Mouse (Mus musculus): ENCODE data around the gene Hsp90ab1. TPM values are rescaled to one million over a fixed set of nuclear protein-coding genes. Genes with fewer than 3 reads are reported as not detected.

Hsp90ab1 gene
- polyA plus RNA-seq, 1 experiment from 2014 or later, result 1,400 TPM

- peaks cover 50% of the 10 kb centered on the region for H3K4me1 ChIP-seq (ENCODE audit: control insufficient read depth, insufficient read depth, low read length)
- peak overlapping the region; percentile 73 for H3K27ac ChIP-seq (ENCODE audit: low read length)
- H3K9me3 ChIP-seq (replicated peaks; ENCODE audit: control insufficient read depth, low read length), result no peaks in the 10 kb centered on the region
- H3K4me2 ChIP-seq (ENCODE audit: low read depth, low read length), result peak overlapping the region; percentile 85
- H3K27me3 ChIP-seq (ENCODE audit: control insufficient read depth, insufficient read depth, low read length), result no peaks in the 10 kb centered on the region
- ATAC-seq (ENCODE audit: insufficient read depth, low FRiP score), result no peak
- H3K9ac ChIP-seq (ENCODE audit: low read length), result peak overlapping the region; percentile 63
- WGBS, result 46% methylated on average over 8 of the region's 8 CpGs
- no peaks in the 10 kb centered on the region for H3K36me3 ChIP-seq (ENCODE audit: control insufficient read depth, insufficient read depth, low read length)
- H3K4me3 ChIP-seq (replicated peaks; ENCODE audit: low read length), result peak overlapping the region; percentile 12; the same call in 1 of the 2 replicates
These were observed 19.7 kb upstream of the Hsp90ab1 start for GRCm38 (mm10) chr17:45592606-45593431.

GRCm38 (mm10) chr17:45591701-45592605 is 18.9 kb upstream of the Hsp90ab1 start:
- Histone ChIP-seq H3K36me3 (ENCODE audit: control insufficient read depth, insufficient read depth, low read length) (peaks cover 4% of the 10 kb centered on the region; the same call in 1 of the 2 replicates), H3K9me3 (replicated peaks; ENCODE audit: control insufficient read depth, low read length) (no peaks in the 10 kb centered on the region), H3K27ac (ENCODE audit: low read length) (peak overlapping the region; percentile 73; the same call in 1 of the 2 replicates), H3K4me1 (ENCODE audit: control insufficient read depth, insufficient read depth, low read length) (peaks cover 47% of the 10 kb centered on the region), H3K4me3 (replicated peaks; ENCODE audit: low read length) (peak overlapping the region; percentile 12; the same call in 1 of the 2 replicates), H3K4me2 (ENCODE audit: low read depth, low read length) (peak overlapping the region; percentile 37), H3K27me3 (ENCODE audit: control insufficient read depth, insufficient read depth, low read length) (no peaks in the 10 kb centered on the region), H3K9ac (ENCODE audit: low read length) (peak overlapping the region; percentile 63)
- ATAC-seq (ENCODE audit: insufficient read depth, low FRiP score), result no peak; the same call in 1 of the 2 replicates
- WGBS, result 50% methylated on average over 16 of the region's 16 CpGs

GRCm38 (mm10) chr17:45590410-45590809 is 17.3 kb upstream of the Hsp90ab1 start:
- no peaks in the 10 kb centered on the region for H3K27me3 ChIP-seq (ENCODE audit: control insufficient read depth, insufficient read depth, low read length)
- no peak overlapping the region for H3K4me3 ChIP-seq (replicated peaks; ENCODE audit: low read length)
- no peak overlapping the region for H3K27ac ChIP-seq (ENCODE audit: low read length)
- H3K4me2 ChIP-seq (ENCODE audit: low read depth, low read length), result no peak overlapping the region
- peaks cover 7% of the 10 kb centered on the region; the same call in 1 of the 2 replicates for H3K36me3 ChIP-seq (ENCODE audit: control insufficient read depth, insufficient read depth, low read length)
- H3K9me3 ChIP-seq (replicated peaks; ENCODE audit: control insufficient read depth, low read length), result no peaks in the 10 kb centered on the region
- H3K4me1 ChIP-seq (ENCODE audit: control insufficient read depth, insufficient read depth, low read length), result peaks cover 44% of the 10 kb centered on the region
- WGBS, result 78% methylated on average over 6 of the region's 6 CpGs
- ATAC-seq (ENCODE audit: insufficient read depth, low FRiP score), result no peak
- no peak overlapping the region for H3K9ac ChIP-seq (ENCODE audit: low read length)

- WGBS, result 92% methylated on average over 8 of the region's 8 CpGs
- H3K36me3 ChIP-seq (ENCODE audit: control insufficient read depth, insufficient read depth, low read length), result peaks cover 7% of the 10 kb centered on the region; the same call in 1 of the 2 replicates
- no peak overlapping the region for H3K4me3 ChIP-seq (replicated peaks; ENCODE audit: low read length)
- no peaks in the 10 kb centered on the region for H3K9me3 ChIP-seq (replicated peaks; ENCODE audit: control insufficient read depth, low read length)
- no peak overlapping the region for H3K27ac ChIP-seq (ENCODE audit: low read length)
- no peak for ATAC-seq (ENCODE audit: insufficient read depth, low FRiP score)
- H3K9ac ChIP-seq (ENCODE audit: low read length), result no peak overlapping the region
- H3K4me2 ChIP-seq (ENCODE audit: low read depth, low read length), result no peak overlapping the region
- H3K4me1 ChIP-seq (ENCODE audit: control insufficient read depth, insufficient read depth, low read length), result peaks cover 48% of the 10 kb centered on the region
- no peaks in the 10 kb centered on the region for H3K27me3 ChIP-seq (ENCODE audit: control insufficient read depth, insufficient read depth, low read length)
These were observed 16.8 kb upstream of the Hsp90ab1 start for GRCm38 (mm10) chr17:45589844-45590243.

GRCm38 (mm10) chr17:45589236-45589635 is 16.2 kb upstream of the Hsp90ab1 start:
- no peaks in the 10 kb centered on the region for H3K27me3 ChIP-seq (ENCODE audit: control insufficient read depth, insufficient read depth, low read length)
- H3K9me3 ChIP-seq (replicated peaks; ENCODE audit: control insufficient read depth, low read length), result no peaks in the 10 kb centered on the region
- no peak overlapping the region for H3K4me3 ChIP-seq (replicated peaks; ENCODE audit: low read length)
- H3K4me1 ChIP-seq (ENCODE audit: control insufficient read depth, insufficient read depth, low read length), result peaks cover 48% of the 10 kb centered on the region
- no peak for ATAC-seq (ENCODE audit: insufficient read depth, low FRiP score)
- H3K4me2 ChIP-seq (ENCODE audit: low read depth, low read length), result no peak overlapping the region
- WGBS, result 96% methylated on average over 7 of the region's 7 CpGs
- no peak overlapping the region for H3K9ac ChIP-seq (ENCODE audit: low read length)
- peaks cover 7% of the 10 kb centered on the region; the same call in 1 of the 2 replicates for H3K36me3 ChIP-seq (ENCODE audit: control insufficient read depth, insufficient read depth, low read length)
- H3K27ac ChIP-seq (ENCODE audit: low read length), result no peak overlapping the region

GRCm38 (mm10) chr17:45588370-45588769 is 15.3 kb upstream of the Hsp90ab1 start:
- WGBS, result 94% methylated on average over 7 of the region's 7 CpGs
- Histone ChIP-seq H3K9ac (ENCODE audit: low read length) (no peak overlapping the region), H3K36me3 (ENCODE audit: control insufficient read depth, insufficient read depth, low read length) (peaks cover 7% of the 10 kb centered on the region; the same call in 1 of the 2 replicates), H3K4me3 (replicated peaks; ENCODE audit: low read length) (no peak overlapping the region), H3K27ac (ENCODE audit: low read length) (no peak overlapping the region), H3K4me2 (ENCODE audit: low read depth, low read length) (no peak overlapping the region), H3K9me3 (replicated peaks; ENCODE audit: control insufficient read depth, low read length) (no peaks in the 10 kb centered on the region), H3K4me1 (ENCODE audit: control insufficient read depth, insufficient read depth, low read length) (peaks cover 43% of the 10 kb centered on the region), H3K27me3 (ENCODE audit: control insufficient read depth, insufficient read depth, low read length) (no peaks in the 10 kb centered on the region)
- ATAC-seq (ENCODE audit: insufficient read depth, low FRiP score), result no peak

DNA sequence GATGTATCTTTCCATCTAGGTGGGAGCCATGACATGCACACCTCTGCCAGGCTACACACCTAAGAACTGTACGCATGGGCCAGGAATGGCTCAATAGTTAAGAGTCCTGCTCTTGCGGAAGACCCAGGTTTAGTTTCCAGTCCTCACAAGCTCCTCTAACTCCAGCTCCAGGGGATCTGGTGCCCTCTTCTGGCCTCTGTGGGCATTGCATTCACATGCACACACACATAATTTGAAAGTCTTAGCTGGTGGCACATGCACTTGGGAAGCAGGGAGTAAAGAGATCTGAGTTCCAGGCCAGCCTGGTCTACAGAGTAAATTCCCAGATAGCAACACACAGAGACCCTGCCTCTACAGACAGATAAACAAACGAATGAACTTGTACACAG is 13.4 kb upstream of the Hsp90ab1 start:
- peak overlapping the region; percentile 90; the same call in 1 of the 2 replicates for H3K27ac ChIP-seq (ENCODE audit: low read length)
- H3K9me3 ChIP-seq (replicated peaks; ENCODE audit: control insufficient read depth, low read length), result no peaks in the 10 kb centered on the region
- H3K9ac ChIP-seq (ENCODE audit: low read length), result no peak overlapping the region
- H3K4me2 ChIP-seq (ENCODE audit: low read depth, low read length), result no peak overlapping the region
- no peak overlapping the region for H3K4me3 ChIP-seq (replicated peaks; ENCODE audit: low read length)
- 93% methylated on average over 3 of the region's 3 CpGs for WGBS
- peaks cover 28% of the 10 kb centered on the region for H3K4me1 ChIP-seq (ENCODE audit: control insufficient read depth, insufficient read depth, low read length)
- peaks cover 7% of the 10 kb centered on the region; the same call in 1 of the 2 replicates for H3K36me3 ChIP-seq (ENCODE audit: control insufficient read depth, insufficient read depth, low read length)
- H3K27me3 ChIP-seq (ENCODE audit: control insufficient read depth, insufficient read depth, low read length), result no peaks in the 10 kb centered on the region
- ATAC-seq (ENCODE audit: insufficient read depth, low FRiP score), result no peak

DNA sequence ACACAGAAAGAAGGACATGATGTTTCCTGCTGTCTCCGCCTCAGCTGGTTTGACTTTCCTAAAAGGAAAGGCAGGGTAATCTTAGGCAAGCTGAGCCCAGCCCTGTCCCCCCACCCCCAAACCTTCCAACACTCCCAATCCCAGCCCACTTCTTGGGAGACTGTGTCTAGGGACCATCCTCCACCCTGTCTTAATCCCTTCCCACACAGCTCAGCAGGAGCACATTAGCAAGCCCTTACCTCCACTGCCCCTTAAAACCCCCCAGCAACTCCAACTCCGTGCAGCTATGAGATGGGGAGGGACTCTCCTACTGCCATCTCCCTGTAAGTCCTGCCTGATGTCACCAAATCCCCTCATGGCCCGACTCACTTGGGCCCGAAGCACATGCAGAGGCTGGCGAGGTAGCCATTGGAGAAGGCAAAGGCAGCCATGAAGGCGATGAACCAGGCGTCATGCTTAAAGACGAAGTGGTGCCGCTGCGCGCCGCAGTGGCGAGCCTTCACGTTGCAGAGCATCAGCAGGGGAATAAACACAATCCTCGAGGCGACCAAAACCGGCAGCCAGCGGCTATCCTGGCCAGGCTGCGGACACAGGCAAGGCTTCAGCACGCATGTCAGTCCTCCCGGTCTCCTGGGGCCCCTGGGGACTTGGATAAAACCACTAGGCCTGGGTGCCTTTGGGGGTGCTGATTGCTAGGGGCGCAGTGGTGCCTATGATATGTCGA is 12.8 kb upstream of the Hsp90ab1 start:
- no peaks in the 10 kb centered on the region for H3K27me3 ChIP-seq (ENCODE audit: control insufficient read depth, insufficient read depth, low read length)
- H3K4me2 ChIP-seq (ENCODE audit: low read depth, low read length), result no peak overlapping the region
- H3K27ac ChIP-seq (ENCODE audit: low read length), result peak overlapping the region; percentile 90
- 73% methylated on average over 23 of the region's 23 CpGs for WGBS
- H3K9ac ChIP-seq (ENCODE audit: low read length), result peak overlapping the region; percentile 43; the same call in 1 of the 2 replicates
- no peak for ATAC-seq (ENCODE audit: insufficient read depth, low FRiP score)
- H3K9me3 ChIP-seq (replicated peaks; ENCODE audit: control insufficient read depth, low read length), result no peaks in the 10 kb centered on the region
- H3K4me1 ChIP-seq (ENCODE audit: control insufficient read depth, insufficient read depth, low read length), result peaks cover 27% of the 10 kb centered on the region
- peaks cover 7% of the 10 kb centered on the region; the same call in 1 of the 2 replicates for H3K36me3 ChIP-seq (ENCODE audit: control insufficient read depth, insufficient read depth, low read length)
- H3K4me3 ChIP-seq (replicated peaks; ENCODE audit: low read length), result no peak overlapping the region
